Mouse (Mus musculus) thymus, adult 18-20 months (tissue): Measurements from ENCODE around the gene Mpzl2.

Experiments used
- DNase-seq, 2 experiments: peaks; one replicate each; pipeline ENCODE4 v3.0.0; 2022; ENCODE audit warnings: mixed read lengths in 2 of 2

Mpzl2 gene

DNA sequence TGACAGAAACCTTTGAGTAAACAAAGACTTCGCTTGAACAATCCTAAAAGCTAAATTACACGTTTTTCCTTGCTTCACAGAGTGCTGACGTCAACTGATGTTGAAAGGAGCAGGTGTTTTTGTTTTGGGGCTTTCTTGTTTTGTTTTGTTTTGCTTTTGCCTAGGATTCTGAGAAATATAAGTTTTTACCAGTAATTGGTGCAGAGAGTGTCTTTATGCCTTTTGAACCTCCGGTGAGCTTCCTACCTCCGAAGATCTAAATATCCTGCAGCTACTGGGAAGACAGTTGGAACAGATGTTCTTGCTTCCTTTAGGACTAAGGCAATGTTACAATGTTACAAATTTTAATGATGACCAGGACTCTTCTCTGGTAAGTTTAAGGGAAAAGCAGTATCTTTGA lies at the start of gene Mpzl2:
Mpzl2 (plus strand) TSS at position 301 of the 400 bp plus-strand sequence.
- no peak for DNase-seq

DNA sequence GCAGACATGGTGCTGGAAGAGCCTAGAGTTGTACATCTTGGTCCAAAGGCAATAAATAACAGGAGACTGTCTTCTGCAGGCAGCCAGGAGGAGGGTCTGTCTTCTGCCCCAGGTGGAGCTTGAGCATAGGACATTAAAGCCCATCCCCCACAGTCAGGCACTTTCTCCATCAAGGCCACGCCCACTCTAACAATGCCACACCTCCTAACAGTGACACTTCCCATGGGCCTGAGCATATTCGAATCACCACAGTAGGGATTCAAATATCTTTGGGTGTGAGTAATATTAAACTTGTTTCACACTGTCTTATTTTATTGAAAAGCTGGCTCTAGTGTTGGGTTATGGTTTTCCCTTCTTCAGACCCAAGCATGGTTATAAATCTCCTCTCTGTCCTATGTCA lies 47.8 kb upstream of the Mpzl2 start:
- DNase-seq = no peak

- no peak for DNase-seq
These were observed 47.3 kb upstream of the Mpzl2 start for GRCm38 (mm10) chr9:44992271-44992670.

DNA sequence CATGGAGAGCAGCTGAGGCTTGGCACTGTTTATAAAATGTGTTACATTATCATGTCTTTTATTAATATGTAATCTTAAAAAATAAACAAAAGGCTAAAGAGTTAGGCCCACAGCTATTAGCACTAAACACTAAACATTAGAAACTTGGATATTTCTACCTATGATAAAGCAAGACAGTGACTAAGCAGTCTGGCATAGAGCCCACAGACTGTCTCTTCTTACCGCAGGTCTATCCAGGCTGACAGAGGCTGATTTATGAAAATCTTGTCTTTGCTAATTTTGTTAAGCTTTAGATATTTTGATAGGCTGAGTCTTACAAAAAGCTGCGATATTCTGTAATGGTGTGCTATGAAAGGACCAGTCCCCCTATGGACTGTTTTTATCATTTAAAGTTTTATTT lies 46.3 kb upstream of the Mpzl2 start:
- no peak for DNase-seq

DNA sequence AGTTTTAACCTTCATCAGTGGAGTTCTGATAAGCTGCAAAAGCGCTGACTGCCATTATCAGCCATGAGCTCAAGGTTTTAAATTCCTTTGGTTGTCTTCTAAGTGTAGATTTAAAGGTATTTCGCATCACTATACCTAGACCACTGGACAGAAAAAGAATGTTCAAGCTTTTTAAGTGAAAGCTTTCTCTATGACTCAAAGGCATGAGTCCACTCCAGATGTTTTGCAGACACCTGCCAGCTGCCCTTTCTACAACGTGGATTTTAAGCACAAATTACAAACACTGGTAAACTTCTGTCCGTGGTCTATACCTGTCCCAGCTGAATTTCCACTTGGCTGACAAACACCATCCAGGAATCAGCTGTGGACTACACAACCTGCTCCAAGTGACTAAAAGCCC lies 44.6 kb upstream of the Mpzl2 start:
- DNase-seq = no peak

DNA sequence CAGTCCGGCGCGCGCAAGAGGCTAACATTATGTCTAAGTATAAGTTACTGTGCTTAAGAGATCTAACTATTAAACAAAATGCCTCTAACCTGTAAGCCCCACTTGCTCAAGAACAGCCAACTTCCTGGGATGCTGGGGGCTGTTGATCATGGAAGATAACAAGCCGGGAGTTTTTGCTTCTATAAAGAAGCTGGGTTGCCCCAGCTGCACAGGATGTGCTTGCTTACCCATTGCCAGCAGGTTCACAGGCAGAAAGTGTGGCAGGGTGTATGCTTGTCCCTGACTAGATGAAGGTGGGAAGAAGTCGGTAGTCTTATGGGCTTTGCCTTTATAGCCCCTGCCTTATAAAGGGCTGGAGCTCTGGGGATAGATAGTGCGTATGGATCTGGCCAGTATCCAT lies 43.0 kb upstream of the Mpzl2 start:
- peak; percentile 49 to 68 for DNase-seq

- DNase-seq = peak; percentile 27 to 62
These were observed 41.5 kb upstream of the Mpzl2 start for GRCm38 (mm10) chr9:44998138-44998537.

- peak in 1 of 2 experiments; percentile 12 for DNase-seq
These were observed 40.4 kb upstream of the Mpzl2 start for GRCm38 (mm10) chr9:44999171-44999570.

DNA sequence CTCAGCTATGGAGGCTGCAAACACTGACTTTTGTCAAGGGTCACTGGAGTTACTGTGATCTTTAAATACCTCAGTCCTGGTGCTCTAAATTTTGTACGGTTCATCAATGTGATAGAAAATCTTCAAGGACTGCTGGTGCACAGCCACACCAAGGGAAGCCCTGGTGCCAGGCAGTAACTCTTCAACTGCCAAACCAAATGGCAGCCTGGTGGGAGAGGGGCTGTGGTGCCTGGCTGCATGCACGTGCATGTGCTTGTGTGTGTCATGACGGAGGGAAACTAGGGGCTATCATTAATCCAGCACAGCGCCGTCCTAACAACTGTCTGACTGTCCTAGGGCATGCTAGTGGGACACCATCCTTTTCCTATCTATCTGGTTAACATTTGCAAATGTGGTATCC lies 39.8 kb upstream of the Mpzl2 start:
- no peak for DNase-seq

DNA sequence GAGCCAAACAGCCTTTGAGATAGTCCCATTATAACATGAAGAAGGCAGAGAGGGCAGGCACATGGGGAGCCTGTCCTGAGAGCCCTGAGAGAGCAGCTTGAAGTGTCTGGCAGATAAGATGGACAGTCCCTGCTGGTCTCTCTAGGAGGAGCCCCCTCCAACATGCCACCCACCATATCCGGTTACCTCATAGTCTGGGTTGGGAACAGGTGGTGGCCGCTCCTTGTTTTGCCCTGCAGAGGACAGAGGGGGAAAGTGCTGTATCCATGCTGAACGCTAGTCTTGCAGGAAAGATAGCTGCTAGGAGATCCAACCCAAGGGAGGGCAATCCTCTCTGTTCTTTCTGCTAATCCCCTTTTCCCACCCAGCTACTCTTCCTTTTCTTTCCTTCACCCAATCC lies 39.4 kb upstream of the Mpzl2 start:
- no peak for DNase-seq

- DNase-seq = peak in 1 of 2 experiments; percentile 35
These were observed 32.2 kb upstream of the Mpzl2 start for GRCm38 (mm10) chr9:45007404-45007803.

DNA sequence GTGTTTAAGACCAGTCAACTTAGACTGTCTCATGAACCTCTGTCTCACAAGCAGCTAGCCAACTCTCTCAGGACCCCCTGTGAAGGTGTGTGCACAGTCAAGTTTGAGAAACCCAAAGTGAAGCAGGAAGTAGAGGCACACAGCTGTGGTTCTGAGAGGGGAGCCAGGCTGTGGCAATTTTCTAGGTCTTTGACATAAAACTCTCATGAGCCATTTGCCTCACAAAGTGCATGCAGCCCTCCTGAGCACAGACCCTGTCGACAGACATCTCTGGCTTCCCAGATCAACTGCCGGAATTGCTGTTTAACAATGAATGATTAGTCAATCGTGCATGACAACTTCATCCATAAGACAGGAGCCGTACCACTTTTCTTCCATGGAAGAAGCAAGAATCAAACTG lies 31.3 kb upstream of the Mpzl2 start:
- peak; percentile 53 to 73 for DNase-seq

DNA sequence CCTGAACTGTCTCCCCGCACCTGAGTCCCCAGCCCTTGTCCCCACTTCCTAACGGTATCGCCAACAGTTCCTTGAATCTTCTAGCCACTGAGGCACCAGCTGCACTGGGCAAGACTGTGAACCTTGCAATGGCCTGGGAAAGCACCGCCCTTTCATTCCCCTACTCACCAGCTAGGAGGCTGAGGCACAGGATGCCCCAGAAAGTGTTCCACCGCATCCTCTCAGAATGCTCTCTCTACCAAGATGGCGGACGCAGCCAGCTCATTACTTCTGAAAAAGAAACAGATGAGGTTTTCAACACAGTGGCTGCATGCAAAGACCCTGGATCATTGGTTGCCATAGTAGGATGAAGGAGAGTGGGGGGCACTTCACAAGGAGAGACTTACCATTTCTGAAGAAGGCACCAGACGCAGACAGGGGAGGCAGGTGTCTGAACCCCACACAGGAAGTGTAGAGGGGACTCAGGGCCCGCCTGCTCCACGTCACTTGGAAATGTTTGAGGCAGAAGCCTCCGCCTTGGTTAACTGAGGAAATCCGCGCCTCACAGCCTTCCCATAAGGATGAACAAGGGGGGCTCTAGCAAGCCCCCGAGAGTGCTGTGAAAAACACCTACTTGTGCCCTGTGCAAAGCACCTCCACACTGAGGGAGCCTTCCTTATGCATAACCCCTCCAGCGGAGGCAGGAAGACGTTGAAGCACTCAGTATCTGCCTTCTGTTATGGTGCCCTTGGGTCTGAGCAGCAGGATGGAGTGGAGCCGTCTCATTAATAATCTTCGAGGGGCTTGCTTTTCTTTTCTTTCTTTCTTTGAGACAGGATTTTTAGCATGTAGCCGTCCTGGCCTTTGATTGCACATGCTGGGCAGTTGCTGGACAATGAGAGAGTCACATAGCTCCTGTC lies 30.2 kb upstream of the Mpzl2 start, which contains the start of gene Cd3e:
Cd3e (minus strand) TSS at position 448 of the 899 bp plus-strand sequence.
- peak; percentile 75 to 89 for DNase-seq

GRCm38 (mm10) chr9:45010461-45010860 lies 29.1 kb upstream of the Mpzl2 start:
- DNase-seq = peak in 1 of 2 experiments; percentile 74

DNA sequence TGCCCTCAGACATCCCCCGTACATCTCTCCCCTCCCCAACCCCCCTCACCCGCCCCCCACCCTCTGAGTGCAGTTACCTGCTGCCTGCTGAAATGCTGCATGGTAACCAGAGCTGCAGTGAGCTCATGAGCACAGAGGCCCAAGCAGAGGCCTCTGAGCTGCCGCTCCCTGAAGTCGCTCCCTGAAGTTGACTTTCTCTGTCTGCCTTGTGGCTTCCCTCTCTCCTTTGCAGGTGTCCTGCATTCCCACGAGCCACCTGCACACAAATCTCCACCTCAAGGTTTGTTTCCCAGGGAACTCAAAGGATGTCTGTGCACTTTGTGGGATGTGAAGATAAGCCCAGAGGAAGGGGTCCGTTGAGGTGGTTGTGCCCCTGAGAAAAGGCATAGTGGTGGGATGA lies 28.3 kb upstream of the Mpzl2 start:
- DNase-seq = no peak

DNA sequence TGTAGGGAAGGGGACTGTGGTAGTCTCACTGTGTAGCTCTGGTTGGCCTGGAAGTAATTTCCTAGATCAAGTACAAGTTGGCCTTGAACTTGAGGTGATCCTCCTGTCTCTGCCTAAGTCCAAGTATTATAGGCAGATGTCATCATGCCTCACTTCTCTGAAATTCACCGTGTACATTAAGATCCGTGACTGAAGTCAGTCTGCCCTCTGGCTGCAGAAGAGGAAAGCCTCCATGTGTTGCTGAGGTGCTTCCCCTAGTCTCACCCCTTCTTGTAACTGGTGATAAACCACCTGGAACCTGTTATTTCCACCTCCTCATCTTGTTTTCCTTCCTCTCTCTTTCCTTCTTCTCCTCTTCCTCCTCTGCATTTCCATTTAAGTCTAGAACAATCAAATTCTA lies 24.7 kb upstream of the Mpzl2 start:
- no peak for DNase-seq

DNA sequence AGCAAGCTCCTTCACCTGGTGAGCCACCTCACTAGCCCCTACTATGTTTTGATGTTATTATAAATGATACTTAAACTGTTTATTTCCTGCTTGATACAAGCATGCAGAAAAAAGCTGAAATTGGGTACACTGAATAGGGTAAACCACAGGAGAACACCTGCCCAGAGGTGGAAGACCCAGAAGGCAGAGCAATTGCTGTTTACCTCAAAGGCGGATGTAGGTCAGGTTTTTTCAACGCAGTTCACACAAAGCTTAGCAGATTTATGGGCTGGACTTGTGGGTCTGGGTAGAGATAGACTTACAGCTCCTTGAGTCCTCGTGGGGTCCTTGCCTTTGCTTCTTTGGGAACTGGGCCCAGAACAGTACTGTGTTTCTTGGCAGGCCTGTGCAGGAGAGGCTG lies 23.8 kb upstream of the Mpzl2 start:
- peak in 1 of 2 experiments; percentile 69 for DNase-seq

GRCm38 (mm10) chr9:45018031-45018430 lies 21.6 kb upstream of the Mpzl2 start:
- DNase-seq = no peak

GRCm38 (mm10) chr9:45022800-45023199 lies 16.8 kb upstream of the Mpzl2 start:
- no peak for DNase-seq

GRCm38 (mm10) chr9:45023638-45024037 lies 16.0 kb upstream of the Mpzl2 start:
- DNase-seq = no peak

DNA sequence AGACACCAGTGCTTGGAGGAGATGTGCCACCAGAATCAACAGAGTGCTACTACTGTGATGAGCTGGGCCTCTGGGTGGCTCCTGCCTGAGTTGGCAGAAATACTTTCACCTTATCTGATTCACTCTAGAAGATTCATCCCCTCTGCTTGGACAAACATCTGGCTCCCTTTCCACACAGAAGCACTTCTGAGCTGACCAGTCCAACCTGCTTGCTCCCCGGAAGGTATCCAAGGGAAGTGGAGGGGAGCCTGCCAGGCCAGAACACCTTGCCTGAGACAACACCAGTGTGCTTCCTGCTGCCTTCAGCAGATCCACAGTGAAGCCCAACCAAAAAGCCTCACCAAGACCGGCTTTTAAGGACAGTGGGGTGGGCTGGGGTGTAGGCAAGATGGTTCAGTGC lies 15.4 kb upstream of the Mpzl2 start:
- DNase-seq = no peak

DNA sequence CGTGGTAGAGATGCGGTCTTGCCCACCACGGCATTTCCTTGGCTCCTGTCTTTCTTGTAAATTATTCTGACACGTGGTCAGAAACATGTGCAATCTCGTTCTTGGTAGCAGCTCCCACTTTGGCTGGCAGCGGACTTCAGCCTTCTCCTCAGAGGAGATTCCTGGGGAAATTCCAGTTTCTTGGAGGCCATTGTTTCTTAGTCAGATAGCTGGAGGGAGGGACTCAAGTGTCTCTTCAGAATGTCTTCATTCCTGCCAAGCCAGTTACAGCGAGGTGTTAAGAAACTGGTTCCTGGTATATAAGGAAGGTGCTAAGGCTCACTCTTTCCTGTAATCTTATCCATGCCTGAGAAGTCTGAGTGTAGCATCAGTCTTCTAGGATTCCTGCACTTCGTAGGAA lies 12.2 kb upstream of the Mpzl2 start:
- DNase-seq = no peak

GRCm38 (mm10) chr9:45030341-45030740 lies 9.3 kb upstream of the Mpzl2 start:
- no peak for DNase-seq

- no peak for DNase-seq
These were observed 7.3 kb upstream of the Mpzl2 start for GRCm38 (mm10) chr9:45032261-45032660.

- no peak for DNase-seq
These were observed 5.1 kb upstream of the Mpzl2 start for GRCm38 (mm10) chr9:45034526-45034925.
